Mouse (Mus musculus) liver, embryonic 12.5 days (tissue): ENCODE results near the gene Stk36. TPM values are rescaled to one million over a fixed set of nuclear protein-coding genes. Genes with fewer than 3 reads are reported as not detected.
A peak's percentile ranks its signal among the peaks of the same experiment; 100 is the strongest.

ENCODE experiments used
- ATAC-seq: fragments of 200-750 bp; cut with Nextera tagmentation; 2 replicates; pipeline ENCODE4 v1.8.0; 2017; ENCODE audit warnings: moderate number of reproducible peaks, mild to moderate bottlenecking, moderate library complexity
- H3K27ac ChIP-seq: fragments of 300-500 bp; sonication (generic); 2 replicates; pipeline ENCODE4 v1.5.1; 2016; ENCODE audit warnings: mild to moderate bottlenecking
- H3K27me3 ChIP-seq: fragments of 300-500 bp; sonication (generic); replicated peaks from 2 replicates; pipeline ENCODE4 v1.6.1; 2016; ENCODE audit warnings: mild to moderate bottlenecking, moderate library complexity
- H3K36me3 ChIP-seq: fragments of 300-500 bp; sonication (generic); 2 replicates; pipeline ENCODE4 v1.6.1; 2016; ENCODE audit warnings: mild to moderate bottlenecking, moderate library complexity
- H3K4me1 ChIP-seq: fragments of 300-500 bp; sonication (generic); 2 replicates; pipeline ENCODE4 v1.6.1; 2016
- H3K4me2 ChIP-seq: fragments of 300-500 bp; sonication (generic); 2 replicates; pipeline ENCODE4 v1.6.1; 2016; ENCODE audit warnings: mild to moderate bottlenecking, moderate library complexity
- H3K4me3 ChIP-seq: fragments of 300-500 bp; sonication (generic); 2 replicates; pipeline ENCODE4 v1.5.1; 2016; ENCODE audit warnings: mild to moderate bottlenecking, moderate library complexity
- H3K9ac ChIP-seq: fragments of 300-500 bp; sonication (generic); 2 replicates; pipeline ENCODE4 v1.6.1; 2016; ENCODE audit warnings: mild to moderate bottlenecking, moderate library complexity
- H3K9me3 ChIP-seq: fragments of 300-500 bp; sonication (generic); replicated peaks from 2 replicates; pipeline ENCODE4 v1.6.1; 2016; ENCODE audit warnings: mild to moderate bottlenecking, moderate library complexity
- WGBS: fragments of 180-500 bp; shearing (Covaris S2); methylation state at CpG from one replicate; pipeline ENCODE4 v1.1.7; 2016; ENCODE audit not compliant: insufficient replicate concordance; 5-methylcytosine and 5-hydroxymethylcytosine counted together
- polyA plus RNA-seq: library from polyadenylated mRNA; unstranded; fragments of >200 nt; fragmentation: Nextera tagmentation; extraction: Ambion mirVana; gene quantifications from 2 replicates; pipeline ENCODE4 v1.2.1, GENCODE M21; 2016

Gene Stk36
- polyA plus RNA-seq, 1 experiment from 2014 or later, result 0.75 TPM

- Histone ChIP-seq H3K4me2 (no peak overlapping the region), H3K27me3 (no peaks in the 10 kb centered on the region), H3K4me3 (no peak overlapping the region), H3K4me1 (no peaks in the 10 kb centered on the region), H3K27ac (no peak overlapping the region), H3K9me3 (no peaks in the 10 kb centered on the region), H3K9ac (no peak overlapping the region), H3K36me3 (no peaks in the 10 kb centered on the region)
- 75% methylated on average over 1 of the region's 1 CpGs for WGBS
- no peak for ATAC-seq
These were observed 22.9 kb downstream of the Stk36 start for GRCm38 (mm10) chr1:74624183-74624582.

- H3K4me3 ChIP-seq, result no peak overlapping the region
- H3K4me2 ChIP-seq, result no peak overlapping the region
- H3K27ac ChIP-seq, result no peak overlapping the region
- H3K9me3 ChIP-seq, result no peaks in the 10 kb centered on the region
- no peaks in the 10 kb centered on the region for H3K36me3 ChIP-seq
- ATAC-seq, result no peak
- 64% methylated on average over 4 of the region's 4 CpGs for WGBS
- H3K27me3 ChIP-seq, result no peaks in the 10 kb centered on the region
- no peaks in the 10 kb centered on the region for H3K4me1 ChIP-seq
- no peak overlapping the region for H3K9ac ChIP-seq
These were observed 24.8 kb downstream of the Stk36 start for GRCm38 (mm10) chr1:74626076-74626475.

GRCm38 (mm10) chr1:74628001-74628400 is 26.8 kb downstream of the Stk36 start:
- no peaks in the 10 kb centered on the region for H3K9me3 ChIP-seq

DNA sequence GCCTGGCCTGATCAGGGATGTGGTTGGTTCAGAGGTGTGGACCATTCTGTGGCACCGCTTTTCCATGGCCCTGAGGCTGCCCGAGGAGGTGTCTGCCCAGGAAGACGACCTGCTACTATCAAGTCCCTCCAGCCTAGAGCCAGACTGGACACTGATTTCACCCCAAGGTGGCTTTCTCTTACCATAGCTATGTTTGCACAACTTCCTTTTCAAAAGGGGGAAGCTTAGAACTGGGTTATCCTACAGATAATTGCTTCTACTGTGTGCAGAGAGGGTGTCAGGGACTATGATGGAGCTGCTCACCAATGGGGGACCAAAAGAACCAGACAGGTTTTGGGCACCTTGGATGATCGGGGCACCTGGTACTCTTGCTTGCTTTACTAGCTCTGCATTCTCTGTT is 31.5 kb downstream of the Stk36 start:
- H3K4me1 ChIP-seq, result no peaks in the 10 kb centered on the region
- H3K9ac ChIP-seq, result no peak overlapping the region
- no peak overlapping the region for H3K27ac ChIP-seq
- no peak for ATAC-seq
- no peaks in the 10 kb centered on the region for H3K9me3 ChIP-seq
- no peaks in the 10 kb centered on the region; the same call in 1 of the 2 replicates for H3K27me3 ChIP-seq
- no peaks in the 10 kb centered on the region for H3K36me3 ChIP-seq
- H3K4me2 ChIP-seq, result no peak overlapping the region
- 46% methylated on average over 4 of the region's 4 CpGs for WGBS
- no peak overlapping the region for H3K4me3 ChIP-seq

More at GRCm38 (mm10) chr1:74628001-74628400, 26.8 kb downstream of the Stk36 start:
- H3K4me2 ChIP-seq, result no peak overlapping the region
- H3K4me1 ChIP-seq, result no peaks in the 10 kb centered on the region
- H3K27ac ChIP-seq, result no peak overlapping the region
- H3K9ac ChIP-seq, result no peak overlapping the region
- no peaks in the 10 kb centered on the region for H3K27me3 ChIP-seq
- no peaks in the 10 kb centered on the region for H3K36me3 ChIP-seq
- ATAC-seq, result no peak
- H3K4me3 ChIP-seq, result no peak overlapping the region
- 58% methylated on average over 7 of the region's 7 CpGs for WGBS

- H3K9me3 ChIP-seq, result no peaks in the 10 kb centered on the region
- WGBS, result 68% methylated on average over 2 of the region's 2 CpGs
- no peaks in the 10 kb centered on the region for H3K36me3 ChIP-seq
- H3K4me1 ChIP-seq, result no peaks in the 10 kb centered on the region
- ATAC-seq, result no peak
- H3K27ac ChIP-seq, result no peak overlapping the region
- H3K27me3 ChIP-seq, result 0 out of 2 replicates have a peak, but pooled peaks cover 6% of the 10 kb centered on the region
- no peak overlapping the region for H3K9ac ChIP-seq
- H3K4me2 ChIP-seq, result no peak overlapping the region
- no peak overlapping the region for H3K4me3 ChIP-seq
These were observed 42.3 kb downstream of the Stk36 start for GRCm38 (mm10) chr1:74643524-74643923.

GRCm38 (mm10) chr1:74643926-74644325 is 42.7 kb downstream of the Stk36 start:
- H3K27ac ChIP-seq, result no peak overlapping the region
- H3K4me3 ChIP-seq, result no peak overlapping the region
- no peaks in the 10 kb centered on the region for H3K4me1 ChIP-seq
- no peaks in the 10 kb centered on the region for H3K36me3 ChIP-seq
- no peak for ATAC-seq
- no peak overlapping the region for H3K4me2 ChIP-seq
- no peaks in the 10 kb centered on the region for H3K9me3 ChIP-seq
- H3K27me3 ChIP-seq, result 0 out of 2 replicates have a peak, but pooled peaks cover 6% of the 10 kb centered on the region
- no peak overlapping the region for H3K9ac ChIP-seq

GRCm38 (mm10) chr1:74661448-74662195 is 60.4 kb downstream of the Stk36 start, which contains the start of gene Ttll4:
Ttll4 (plus strand) TSS chr1:74661745.
- H3K4me2 ChIP-seq, result peak within 1 kb of the TSS; percentile 84
- peak within 1 kb of the TSS; percentile 88 for H3K4me3 ChIP-seq
- WGBS, result under 1% methylated on average over 53 of the region's 66 CpGs
- no peaks in the 10 kb centered on the region for H3K9me3 ChIP-seq
- H3K27me3 ChIP-seq, result no peaks in the 10 kb centered on the region
- peak; percentile 97 for ATAC-seq
- H3K27ac ChIP-seq, result peak within 1 kb of the TSS; percentile 87
- H3K9ac ChIP-seq, result peak within 1 kb of the TSS; percentile 91
- peaks cover 39% of the 10 kb centered on the region for H3K4me1 ChIP-seq
- H3K36me3 ChIP-seq, result peaks cover 4% of the 10 kb centered on the region

DNA sequence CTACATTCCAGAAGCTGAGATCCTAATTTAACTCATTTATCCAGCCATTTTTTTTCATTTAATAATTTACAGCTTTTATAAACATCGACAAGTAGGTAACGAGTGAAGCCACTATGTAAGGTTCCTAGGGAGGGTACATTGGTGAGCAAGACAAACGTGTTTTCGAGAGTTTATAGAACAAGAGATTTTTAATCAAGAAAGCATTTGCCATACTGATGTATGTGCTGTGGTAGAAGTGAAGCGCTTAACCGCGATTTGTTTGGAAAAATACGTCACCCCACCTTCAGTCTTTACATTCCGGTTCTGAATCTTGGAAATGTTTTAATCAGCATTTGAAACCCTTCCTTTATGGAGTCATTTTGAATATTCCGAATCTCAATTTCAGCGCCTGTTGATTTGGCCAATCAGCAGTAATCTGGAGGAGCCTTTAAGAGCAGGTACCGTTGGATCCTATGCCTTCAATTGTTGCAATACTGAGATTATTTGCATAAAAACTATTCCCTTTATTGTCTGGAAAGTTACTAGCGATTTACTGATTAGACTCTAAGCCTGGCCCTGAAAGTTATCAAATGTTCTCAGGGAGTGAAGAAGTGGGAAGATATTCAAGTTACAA is 61.1 kb downstream of the Stk36 start:
- 3% methylated on average over 13 of the region's 13 CpGs for WGBS
- Histone ChIP-seq H3K9ac (peak overlapping the region; percentile 91), H3K27ac (peak overlapping the region; percentile 87), H3K27me3 (no peaks in the 10 kb centered on the region), H3K4me2 (peak overlapping the region; percentile 84), H3K9me3 (no peaks in the 10 kb centered on the region), H3K4me3 (peak overlapping the region; percentile 88), H3K36me3 (peaks cover 9% of the 10 kb centered on the region), H3K4me1 (peaks cover 40% of the 10 kb centered on the region)
- ATAC-seq, result no peak

DNA sequence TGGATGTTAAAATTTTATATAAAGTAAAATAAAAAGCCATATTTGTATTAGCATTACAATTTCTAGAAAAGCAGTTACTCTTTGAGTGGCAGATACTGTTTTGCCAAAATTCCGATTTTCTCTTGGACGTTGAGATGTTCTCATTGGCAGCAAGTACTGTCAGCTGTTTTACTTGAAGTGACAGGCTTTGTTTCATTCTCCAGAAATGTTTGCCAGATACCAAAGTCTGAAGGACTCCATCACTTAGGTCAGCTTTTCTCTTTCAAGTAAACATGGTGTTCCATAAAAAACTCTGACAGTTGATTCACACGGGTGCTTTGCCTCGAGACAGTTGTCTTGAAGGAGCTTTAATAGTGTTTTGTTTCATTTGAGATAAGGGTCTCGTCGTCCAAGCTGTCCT is 63.9 kb downstream of the Stk36 start:
- H3K27ac ChIP-seq, result no peak overlapping the region
- no peak overlapping the region for H3K9ac ChIP-seq
- no peak for ATAC-seq
- peaks cover 42% of the 10 kb centered on the region for H3K4me1 ChIP-seq
- H3K9me3 ChIP-seq, result no peaks in the 10 kb centered on the region
- H3K4me2 ChIP-seq, result no peak overlapping the region
- peaks cover 13% of the 10 kb centered on the region for H3K36me3 ChIP-seq
- WGBS, result 54% methylated on average over 6 of the region's 6 CpGs
- H3K27me3 ChIP-seq, result no peaks in the 10 kb centered on the region
- no peak overlapping the region for H3K4me3 ChIP-seq

GRCm38 (mm10) chr1:74668371-74668770 is 67.1 kb downstream of the Stk36 start:
- ATAC-seq, result no peak
- H3K4me3 ChIP-seq, result no peak overlapping the region
- H3K9me3 ChIP-seq, result no peaks in the 10 kb centered on the region
- 67% methylated on average over 3 of the region's 3 CpGs for WGBS
- H3K36me3 ChIP-seq, result peaks cover 39% of the 10 kb centered on the region
- peaks cover 44% of the 10 kb centered on the region for H3K4me1 ChIP-seq
- no peaks in the 10 kb centered on the region for H3K27me3 ChIP-seq
- no peak overlapping the region for H3K9ac ChIP-seq
- H3K4me2 ChIP-seq, result no peak overlapping the region
- no peak overlapping the region for H3K27ac ChIP-seq

GRCm38 (mm10) chr1:74672731-74673130 is 71.5 kb downstream of the Stk36 start:
- Histone ChIP-seq H3K4me3 (no peak overlapping the region), H3K4me1 (peaks cover 18% of the 10 kb centered on the region), H3K4me2 (no peak overlapping the region), H3K27ac (no peak overlapping the region), H3K9me3 (no peaks in the 10 kb centered on the region), H3K27me3 (no peaks in the 10 kb centered on the region), H3K36me3 (peaks cover 48% of the 10 kb centered on the region), H3K9ac (no peak overlapping the region)
- WGBS, result 60% methylated on average over 7 of the region's 7 CpGs
- ATAC-seq, result no peak

- Histone ChIP-seq H3K27me3 (no peaks in the 10 kb centered on the region), H3K4me1 (peaks cover 27% of the 10 kb centered on the region), H3K9ac (no peak overlapping the region), H3K9me3 (no peaks in the 10 kb centered on the region), H3K36me3 (peaks cover 67% of the 10 kb centered on the region), H3K27ac (no peak overlapping the region), H3K4me3 (no peak overlapping the region), H3K4me2 (no peak overlapping the region)
- WGBS, result 87% methylated on average over 3 of the region's 3 CpGs
- no peak for ATAC-seq
These were observed 75.6 kb downstream of the Stk36 start for GRCm38 (mm10) chr1:74676863-74677262.
